Mouse (Mus musculus) kidney, postnatal 10 days (tissue): Measurements from ENCODE around the gene Scly.

ENCODE experiments used
- DNase-seq: peaks from one replicate; pipeline ENCODE4 v3.0.0; 2021; ENCODE audit warnings: mixed read lengths

The Scly gene

DNA sequence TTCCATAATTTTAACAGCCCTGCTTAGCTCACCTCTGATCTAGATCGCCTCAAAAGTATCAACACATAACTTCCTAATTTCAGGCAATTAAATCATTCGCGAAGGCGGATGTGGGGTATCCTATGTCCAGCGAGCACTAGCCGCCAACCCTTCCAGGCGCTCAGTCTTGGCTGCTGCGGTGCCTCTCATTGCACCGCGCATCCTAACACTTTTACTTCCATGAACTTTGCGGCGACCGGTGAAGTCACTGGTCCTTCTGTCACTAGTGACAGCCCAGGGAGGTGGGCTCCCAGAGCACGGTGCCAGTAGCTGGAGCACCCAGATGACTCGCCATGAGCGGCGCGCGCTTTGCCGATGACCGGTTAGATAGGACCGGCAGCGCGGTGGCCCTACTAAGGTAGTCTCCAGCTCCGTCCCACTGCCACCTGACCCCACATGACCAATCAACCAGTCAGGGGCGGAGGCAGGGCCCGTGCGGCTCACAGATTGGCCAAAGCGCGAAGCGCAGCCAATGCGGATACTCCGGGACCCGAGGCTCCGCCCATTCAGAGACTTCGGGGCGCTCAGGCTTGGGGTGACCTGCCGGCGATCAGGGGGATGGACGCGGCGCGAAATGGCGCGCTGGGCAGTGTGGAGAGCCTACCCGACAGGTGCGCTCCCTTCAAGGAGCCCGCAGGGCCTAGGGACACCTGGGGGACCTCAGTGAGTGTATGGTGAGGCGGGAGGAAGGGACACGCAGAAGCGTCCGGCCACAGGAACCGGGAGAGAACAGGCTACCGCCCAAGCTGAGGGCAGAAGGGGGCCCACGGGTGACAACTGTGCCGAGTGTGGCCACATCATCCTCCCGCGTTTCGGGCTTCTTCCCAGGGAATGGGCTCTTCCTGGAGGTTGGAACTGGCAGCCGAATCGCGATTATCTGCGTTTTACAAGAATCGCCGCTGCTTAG, at the start of gene Scly:
Scly (plus strand) TSS at position 540 of the 946 bp plus-strand sequence.
- DNase-seq, result peak; percentile 96

DNA sequence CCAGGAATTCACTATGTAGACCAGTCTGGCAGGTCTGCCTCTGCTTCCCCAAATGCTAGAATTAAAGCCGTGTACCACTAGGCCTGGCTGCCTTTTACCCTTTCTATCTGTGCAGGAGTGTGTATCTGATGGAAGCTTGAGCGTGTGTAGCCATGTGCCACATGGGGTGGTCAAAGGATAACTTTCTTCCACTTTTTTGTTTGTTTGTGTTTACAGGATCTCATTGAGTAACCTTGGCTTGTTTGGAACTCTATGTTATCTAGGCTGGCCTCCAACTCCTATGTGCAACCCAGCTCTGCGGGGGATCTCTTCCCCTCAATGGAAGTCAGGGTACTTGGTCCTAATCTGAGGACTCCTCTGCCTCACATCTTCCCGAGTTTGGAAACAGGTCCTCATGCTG, 49.2 kb upstream of the Scly start:
- no peak for DNase-seq

DNA sequence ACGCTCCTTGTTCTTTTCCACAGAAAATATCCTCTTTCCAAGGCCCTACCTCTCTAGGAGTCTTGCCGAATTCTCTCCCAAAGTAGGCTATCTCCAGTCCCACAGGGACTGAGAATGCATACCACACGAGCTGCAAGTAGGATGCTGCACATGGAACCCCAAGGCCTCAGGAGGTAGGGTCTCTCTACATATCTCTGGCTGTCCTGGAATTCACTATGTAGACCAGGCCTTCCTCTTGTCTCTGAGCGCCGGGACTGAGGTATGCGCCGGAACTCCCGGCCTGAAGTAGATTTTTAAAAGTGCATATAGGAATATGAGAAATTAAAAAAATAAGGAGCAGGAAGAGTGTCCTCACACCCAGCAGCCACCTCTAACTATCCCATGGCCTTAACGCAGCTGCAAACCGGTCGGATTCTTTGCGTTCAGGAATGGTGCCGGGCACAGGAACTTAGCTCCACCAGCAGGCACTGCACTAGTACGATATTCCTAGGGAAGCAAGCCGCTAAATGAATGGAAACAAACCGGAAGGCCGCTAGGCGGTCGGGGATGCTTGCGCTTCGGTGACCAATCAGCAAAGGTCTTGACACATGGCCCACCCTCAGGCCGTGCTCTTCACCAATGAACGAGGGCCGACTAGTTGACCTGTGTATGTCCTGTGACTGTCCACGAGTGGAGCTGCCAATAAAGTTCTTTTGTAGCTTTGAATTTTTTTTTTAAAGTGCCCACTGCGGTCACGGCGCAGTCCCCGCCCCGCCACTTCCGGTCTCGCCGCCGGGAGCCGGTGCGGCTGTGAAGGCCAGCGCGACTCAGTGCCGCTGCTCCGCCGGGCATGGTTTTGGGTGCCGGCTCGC, 48.3 kb upstream of the Scly start, which contains the start of gene Ube2f:
Ube2f (plus strand) TSS at position 741 of the 851 bp plus-strand sequence.
- DNase-seq, result peak; percentile 93

DNA sequence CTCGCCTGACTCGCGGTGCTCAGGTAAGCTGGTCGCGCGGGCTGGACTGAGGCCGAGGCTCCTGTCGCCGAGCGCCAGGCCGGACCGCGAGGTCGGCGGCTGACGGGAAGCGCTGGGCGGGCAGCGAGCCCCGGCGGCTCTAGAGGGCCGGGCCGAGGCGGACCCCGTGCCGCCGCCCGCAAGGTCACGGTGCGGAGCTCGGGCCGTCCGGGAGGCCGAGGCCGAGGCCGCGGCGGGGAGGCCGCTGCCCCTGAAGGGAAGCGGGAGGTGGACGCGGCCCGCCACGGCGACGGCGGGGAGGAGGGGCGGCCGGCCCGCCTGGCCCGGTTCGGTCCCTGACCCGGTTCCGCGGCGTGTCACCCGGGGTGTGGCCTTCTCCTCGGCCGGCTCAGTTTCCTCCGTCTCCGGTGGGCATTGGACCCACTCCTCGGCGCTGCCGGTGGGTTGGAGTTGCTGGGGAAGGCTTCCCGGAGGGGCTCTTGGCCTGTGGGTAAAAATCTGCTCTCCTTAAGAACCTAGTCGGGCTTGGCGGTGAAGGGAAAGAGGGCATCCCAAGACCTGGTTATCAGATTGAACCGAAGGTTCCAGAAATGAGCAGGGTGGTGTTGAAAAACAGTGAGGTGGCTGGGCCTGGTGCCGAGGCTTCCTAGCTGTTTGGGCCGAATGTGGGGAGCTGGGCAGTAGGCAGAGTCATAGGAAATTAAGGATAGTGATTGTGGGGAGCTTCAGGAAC, 47.6 kb upstream of the Scly start:
- DNase-seq, result peak; percentile 49

DNA sequence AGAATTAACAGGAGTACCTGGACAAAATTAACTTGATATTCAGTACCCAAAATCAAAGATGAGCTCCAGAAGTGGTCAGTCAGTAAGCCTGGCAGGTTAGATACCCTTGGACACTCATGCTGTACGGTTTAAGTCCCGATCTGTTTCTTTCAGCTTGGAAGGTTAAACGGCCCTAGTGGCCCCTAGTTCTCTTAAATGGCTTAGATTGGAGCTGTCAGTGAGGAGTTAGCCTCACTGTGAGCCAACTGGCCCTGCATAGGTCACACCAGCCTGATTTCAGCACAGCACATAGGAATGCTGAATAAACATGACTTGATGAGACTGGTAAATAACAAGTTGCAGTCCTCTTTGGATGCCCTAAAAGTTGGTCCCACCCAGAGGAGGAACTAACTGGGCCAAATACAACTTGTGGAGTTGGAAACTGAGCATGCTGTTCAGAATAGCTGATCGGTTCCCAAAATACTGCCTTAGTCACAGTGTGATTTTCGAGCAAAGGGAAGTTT, 46.9 kb upstream of the Scly start:
- no peak for DNase-seq

DNA sequence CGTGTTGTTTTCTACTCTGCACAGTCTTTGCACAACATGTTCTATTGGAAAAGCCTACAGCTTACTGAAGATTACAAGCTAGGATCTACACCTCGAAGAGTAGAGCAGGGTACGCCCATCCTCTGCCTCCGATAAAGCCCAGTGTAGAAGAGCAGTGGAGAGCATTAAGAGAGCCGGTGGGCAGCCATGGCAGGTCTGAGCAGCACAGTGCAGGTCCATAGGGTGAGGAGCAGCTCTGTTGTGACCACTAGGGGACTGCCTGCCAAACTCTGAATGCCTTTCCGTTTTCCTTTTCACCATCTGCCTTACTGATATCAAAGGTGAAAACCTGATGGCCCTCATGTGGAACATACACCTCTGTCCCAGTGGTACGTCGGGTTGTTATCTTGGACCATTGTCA, 46.2 kb upstream of the Scly start:
- DNase-seq, result peak; percentile 25

DNA sequence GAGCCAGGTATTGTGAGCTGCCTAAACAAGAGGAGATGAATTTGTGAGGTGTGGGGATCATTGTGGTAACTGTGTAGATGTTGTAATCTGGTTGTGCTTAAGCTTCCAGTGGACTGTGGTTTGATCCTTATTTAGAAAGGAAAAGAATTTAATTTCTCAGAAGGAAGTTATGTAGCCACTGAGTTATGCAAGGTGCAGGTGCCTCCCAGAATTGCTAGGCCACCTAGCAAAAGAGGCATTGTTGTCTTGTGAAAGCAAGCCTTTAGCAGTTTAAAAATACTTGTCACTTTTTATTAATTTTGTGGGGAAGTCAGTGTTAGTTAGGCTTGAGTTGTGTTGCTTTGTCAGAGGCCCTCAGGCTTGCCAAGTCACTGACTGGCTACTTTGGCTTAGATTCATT, 40.2 kb upstream of the Scly start:
- no peak for DNase-seq

DNA sequence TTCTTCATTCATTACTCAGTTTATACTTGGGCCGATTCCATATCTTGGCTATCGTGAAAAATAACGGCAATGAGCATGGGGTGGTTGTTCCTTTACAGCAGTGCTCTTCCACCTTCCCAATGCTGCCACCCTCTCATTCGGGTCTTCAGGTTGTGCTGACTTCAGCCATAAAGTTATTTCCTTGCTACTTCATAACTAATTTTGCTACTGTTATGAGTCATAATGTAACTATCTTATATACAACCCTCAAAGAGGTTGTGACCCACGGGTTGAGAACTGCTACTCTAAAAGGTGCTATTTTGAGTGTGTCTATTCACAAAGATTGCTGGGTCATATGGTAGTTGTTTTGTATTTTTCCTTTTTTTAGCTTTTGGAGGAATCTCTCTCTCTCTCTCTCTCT, 38.3 kb upstream of the Scly start:
- no peak for DNase-seq

DNA sequence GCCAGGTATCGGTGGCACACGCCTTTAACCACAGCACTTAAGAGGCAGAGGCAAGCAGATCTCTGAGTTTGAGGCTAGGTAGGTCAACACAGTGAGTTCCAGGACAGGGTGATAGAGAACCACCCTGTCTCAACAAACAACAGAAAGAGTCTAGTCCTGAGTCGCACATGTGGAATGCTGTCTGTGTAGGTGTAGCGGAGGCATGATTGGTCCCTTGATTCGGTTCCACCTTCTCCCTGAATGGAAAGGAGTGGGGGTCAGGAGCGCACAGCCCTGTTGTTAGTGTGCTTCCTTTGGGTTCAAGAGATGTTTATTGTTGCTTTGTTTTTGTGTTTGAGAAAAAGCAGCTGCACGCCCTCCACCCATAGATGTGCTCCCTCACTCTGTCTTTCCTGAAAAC, 35.6 kb upstream of the Scly start:
- no peak for DNase-seq

DNA sequence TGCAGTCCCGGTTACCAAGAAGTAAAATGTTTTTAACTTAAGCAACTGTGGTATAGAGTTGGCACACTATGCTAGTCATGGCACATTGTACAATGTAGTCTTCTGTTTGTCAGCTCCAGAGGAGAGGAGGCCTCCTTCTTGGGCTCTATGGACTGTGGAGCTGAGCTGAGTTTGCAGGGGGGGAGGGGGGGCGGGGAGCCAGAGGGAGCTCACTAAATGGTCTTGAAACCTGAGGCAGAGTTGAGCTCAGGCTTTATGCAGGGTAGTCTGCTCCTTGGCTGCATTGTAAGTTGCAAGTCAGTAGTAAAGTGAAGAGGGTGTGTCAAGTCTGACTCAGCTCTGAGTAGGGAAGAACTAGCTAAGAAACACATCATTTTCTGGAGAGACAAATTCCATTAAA, 25.9 kb upstream of the Scly start:
- no peak for DNase-seq

DNA sequence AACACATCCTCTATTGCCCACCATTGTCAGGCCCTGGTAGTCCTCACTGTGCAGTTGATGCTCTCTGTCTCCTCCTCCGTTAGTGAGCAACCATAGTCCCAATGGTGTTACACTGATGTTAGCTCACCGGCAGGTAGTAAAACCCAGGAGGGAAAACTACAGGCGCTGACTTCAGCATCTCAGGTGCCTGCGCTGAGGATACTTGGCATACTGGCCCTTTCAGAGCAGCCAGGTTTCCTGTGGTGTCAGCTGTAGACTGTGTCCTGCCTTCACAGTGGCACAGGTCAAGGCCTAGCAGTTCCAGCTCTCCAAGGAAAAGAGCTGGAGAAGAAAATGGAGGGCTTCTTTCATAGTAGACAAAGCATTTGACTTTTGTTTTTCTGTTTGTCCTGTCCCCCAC, 21.6 kb upstream of the Scly start:
- no peak for DNase-seq

DNA sequence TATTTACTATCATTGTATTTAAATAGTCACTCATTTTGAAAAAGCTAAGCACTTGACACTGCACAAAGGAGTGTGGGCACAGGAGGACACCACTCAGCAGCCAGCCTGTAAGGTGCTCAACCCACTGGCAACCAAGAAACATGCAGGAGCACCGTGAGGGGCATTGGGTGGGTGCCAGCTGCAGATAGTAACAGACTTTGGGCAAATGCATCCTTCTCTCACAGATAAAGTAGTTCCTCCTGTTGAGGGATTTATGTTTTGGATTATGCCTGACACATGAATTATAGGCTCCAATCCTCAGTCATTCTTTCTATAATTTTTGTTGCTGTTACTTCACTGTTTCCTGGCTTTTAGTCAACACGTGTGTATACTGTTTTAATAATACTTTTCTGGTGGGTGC, 20.7 kb upstream of the Scly start:
- no peak for DNase-seq

DNA sequence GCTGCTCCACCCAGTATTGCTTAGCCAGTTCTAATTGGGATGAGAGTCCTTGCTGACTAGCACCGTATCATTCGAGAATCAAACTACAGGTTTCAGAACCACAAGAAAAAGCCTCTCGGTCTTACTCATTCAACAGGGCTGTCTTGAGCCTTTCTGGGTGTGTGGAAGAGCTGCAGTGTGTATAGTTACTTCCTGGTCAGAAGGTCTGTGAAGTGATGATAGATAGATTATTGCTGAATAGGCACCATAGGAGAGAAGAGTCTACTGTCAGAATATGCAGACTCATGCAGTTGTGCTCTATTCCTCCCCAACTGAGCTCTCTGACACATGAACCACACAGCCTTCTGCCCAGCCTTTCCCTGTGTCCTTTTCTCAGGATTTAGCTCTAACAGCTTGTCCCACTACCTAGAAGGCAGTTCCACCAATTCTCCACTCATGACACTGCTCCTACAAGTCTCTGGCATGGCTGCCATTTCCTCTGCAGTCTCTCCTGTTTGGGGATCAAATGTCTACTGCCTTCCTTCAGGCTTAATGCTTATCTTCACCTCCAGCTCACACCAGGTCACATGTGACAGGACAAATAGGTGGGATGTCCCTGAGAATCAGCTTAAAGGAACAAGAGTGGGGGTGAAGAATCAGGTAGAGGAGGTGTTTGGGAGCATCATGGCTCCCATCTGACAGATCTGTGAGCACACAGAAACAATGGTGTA, 19.6 kb upstream of the Scly start:
- no peak for DNase-seq

DNA sequence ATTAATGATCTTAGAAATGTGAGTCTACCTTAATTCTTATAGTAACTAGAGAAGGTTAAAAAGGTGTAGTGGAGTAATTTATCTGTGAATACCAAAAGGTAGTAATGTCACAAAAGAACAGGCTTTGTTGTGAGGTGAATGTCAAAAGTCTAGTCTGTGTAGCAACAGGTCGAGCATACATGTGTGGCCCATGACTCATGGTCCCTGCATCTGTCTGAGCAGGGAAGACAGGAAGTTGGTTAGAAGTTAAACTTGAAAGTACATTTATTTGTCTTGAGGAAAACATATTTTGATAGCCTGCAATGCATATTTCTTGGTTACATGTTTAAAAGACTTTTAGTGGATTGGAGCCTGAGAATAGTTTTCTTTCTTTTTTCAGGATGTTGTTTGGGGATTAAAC, 19.0 kb upstream of the Scly start:
- DNase-seq, result no peak

DNA sequence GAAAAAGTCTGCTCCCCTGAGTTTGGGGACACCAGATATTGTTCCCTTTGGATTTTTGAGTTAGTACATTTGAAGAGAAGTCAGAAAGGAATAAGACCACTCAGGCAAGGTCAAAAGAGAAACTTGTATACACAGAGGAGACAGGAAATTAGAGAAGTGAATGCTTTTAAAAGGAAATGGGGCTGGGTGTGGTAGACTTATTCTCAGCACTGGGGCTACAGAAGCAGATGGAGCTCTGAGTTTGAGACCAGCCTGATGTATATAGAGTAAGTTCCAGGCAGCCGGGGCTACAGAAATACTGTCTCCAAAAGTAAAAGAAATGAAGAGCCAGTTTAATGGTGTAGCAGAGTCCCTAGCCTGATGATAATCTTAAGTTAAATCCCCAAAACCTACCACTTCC, 15.6 kb upstream of the Scly start:
- DNase-seq, result no peak

DNA sequence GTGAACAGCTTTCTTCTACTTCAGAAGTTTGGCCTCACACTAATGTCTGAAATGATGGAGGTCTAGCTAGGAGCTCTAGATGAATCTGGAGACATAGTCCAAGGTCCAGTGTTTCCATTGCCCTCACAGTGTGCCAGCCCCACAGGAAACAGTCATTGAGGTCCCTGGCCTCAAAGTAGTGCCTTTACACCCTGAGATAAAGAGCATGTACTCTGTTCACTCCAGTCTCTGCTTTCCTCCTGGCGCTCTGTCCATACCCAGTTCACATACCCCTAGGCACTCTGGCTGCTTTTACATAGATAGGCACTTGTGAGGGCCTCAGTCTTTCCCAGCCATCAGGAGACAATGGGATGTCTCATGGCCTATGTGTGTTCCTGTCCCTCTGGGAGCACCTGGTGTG, 8.8 kb upstream of the Scly start:
- no peak for DNase-seq

DNA sequence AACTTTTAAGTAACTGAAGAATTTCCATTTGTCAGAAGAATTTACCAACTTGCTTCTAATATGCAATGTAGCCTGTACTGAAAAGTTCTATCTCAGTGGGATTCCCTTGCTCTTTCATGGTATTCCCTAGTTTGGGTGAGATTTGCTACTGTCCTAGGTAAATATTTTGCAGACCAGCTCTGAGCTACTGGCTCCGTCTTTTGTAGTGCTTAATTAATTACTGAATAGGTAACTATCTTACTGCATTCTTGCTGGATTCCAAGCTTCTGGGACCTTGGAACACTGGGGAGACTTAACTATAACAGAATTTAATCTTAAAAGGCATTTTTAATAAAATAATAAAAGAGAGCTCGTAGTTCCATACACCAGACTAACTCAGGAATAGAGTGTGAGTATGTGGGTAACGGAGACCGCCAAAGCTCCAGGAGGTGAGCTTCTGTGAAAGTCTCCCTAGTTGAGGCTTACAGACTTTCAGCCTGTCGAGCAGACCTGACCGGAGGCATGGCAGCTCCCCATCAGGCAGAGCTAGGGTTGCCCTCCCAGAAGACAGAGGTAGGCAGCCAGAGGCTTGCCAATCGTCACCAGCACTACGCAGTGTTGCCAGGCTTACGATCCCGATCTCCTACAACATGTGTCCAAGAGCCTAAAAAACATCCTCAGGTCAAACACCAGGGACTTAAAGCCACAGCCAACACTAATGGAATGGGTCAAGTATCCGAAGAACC, 5.9 kb upstream of the Scly start:
- peak; percentile 33 for DNase-seq

DNA sequence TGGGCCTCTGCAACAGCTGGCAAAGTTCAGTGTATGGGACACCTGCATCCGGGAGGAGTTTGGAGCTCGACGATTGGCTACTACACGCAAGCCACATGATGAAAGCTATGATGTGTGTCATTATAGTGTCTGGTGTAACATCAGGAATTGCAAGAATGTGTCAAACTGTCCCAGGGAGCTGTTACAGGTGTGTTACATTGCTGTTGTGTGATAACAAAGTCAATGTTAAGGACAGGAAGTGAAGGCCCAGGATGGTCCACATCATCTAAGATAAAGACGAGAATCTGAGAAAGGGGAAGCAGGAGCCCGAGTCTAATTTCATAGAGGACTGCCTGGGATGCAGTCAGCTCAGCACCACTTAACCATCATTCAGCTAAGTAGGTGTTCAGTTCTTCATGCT, 2.6 kb upstream of the Scly start:
- no peak for DNase-seq

DNA sequence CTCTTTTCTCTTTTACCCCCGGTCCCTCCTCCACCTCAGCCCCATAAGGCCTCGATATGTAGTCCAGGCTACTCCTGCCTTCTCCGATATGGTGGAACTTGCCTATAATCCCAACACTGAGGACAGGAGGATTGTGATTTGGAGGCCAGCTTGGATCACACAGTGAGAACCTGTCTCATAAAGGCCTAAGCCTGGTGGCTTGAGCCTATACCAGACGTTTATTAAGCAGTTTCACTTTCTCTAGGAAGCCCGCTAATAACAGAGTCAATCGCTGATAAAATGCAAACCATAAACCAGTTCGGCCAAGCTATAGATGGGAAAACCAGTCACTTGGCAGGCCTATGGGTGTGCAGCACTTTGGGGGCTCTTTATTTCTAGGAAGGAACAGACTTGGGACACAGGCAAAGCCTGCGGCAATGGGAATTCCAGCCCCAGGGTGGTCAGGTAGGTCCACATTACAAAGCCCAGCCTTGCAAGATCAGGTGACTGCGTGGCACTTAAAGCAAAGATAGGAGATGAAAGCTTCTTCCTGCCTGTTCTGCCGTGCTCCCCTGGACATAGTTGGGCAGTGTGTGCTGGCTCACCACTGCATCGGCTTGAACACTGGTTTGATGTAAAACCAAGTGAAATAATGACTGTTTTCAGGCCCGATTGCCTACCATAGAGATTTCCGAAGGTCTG, 1.0 kb downstream of the Scly start:
- DNase-seq, result no peak

DNA sequence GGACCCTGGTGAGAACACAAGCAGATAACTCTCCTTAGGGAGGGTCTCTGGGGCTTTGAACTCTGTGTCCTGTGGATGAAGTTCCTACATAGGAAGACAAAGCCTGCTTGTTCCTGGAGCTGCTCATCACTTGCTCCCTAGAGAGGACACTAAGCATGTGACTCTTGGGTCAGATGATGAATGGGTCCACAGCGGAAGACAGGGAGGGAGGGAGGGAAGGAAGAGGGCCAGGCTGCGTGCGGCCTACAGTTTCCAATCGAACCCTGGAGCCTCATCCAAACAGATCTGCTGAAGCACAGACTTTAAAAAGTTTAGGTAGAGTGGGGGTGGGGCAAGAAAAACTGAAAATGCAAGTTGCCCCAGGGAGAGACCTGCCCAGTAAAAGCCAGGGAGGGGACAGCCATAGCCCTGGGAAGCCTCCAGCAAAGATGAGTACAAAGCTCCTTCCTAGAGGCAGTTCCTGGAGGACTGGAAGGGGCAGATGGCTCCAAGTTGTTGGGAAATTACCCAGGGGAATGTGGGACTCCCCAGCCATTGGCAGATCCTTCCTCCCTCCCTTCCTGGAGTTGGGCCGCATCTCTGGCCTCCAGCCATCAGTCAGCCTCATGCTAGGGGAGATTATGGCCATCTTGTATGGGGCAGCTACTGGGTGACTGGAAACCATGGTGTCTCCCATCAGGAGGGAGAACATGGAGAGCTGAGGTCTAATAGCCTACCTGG, 1.7 kb downstream of the Scly start:
- peak; percentile 53 for DNase-seq
